Mouse (Mus musculus) naive thymus-derived CD4-positive, alpha-beta T cell, adult 5 months (primary cell): ENCODE measurements around the gene Olfr371. TPM values are rescaled to one million over a fixed set of nuclear protein-coding genes. Genes with fewer than 3 reads are reported as not detected.

Source experiments
- polyA plus RNA-seq: library from polyadenylated mRNA; unstranded; fragments of 100-300 nt; shearing (Covaris generic); gene quantifications from one replicate; pipeline ENCODE4 v1.2.1, GENCODE M21; 2017

Olfr371 gene
- polyA plus RNA-seq = not detected

DNA sequence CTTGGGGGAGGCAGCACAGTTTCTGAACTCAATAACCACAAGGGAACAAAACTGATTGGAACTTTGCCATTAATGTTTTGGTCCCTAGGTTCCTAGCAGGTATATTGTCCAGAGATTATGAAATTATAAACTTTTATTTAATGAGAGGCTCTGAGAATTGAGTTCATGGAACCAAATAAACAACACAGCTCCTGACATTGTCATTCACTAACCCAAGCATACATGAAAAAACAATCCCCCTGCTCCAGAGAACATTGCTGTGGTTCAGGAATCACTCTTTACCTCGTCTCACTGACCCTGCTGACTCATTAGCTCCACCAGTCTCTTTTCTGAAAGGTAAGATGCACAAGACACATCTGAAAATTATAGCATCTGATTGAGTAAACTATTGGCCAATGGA lies at the start of gene Olfr371:
Olfr371 (plus strand) TSS at position 301 of the 400 bp plus-strand sequence.

Other genes with a start within 250 kb of the Olfr371 start
- gene Junb, start 247.3 kb upstream of the Olfr371 start, polyA plus RNA-seq = 2,774 TPM
- 12.8 TPM for gene Hook2, start 235.4 kb upstream of the Olfr371 start, polyA plus RNA-seq
- not detected for gene Best2, start 211.5 kb upstream of the Olfr371 start, polyA plus RNA-seq
- 22.6 TPM for gene Asna1, start 200.7 kb upstream of the Olfr371 start, polyA plus RNA-seq
- 180 TPM for gene Trir, start 199.2 kb upstream of the Olfr371 start, polyA plus RNA-seq
- 27.8 TPM for gene Tnpo2, start 189.1 kb upstream of the Olfr371 start, polyA plus RNA-seq
- 4.1 TPM for gene Fbxw9, start 165.9 kb upstream of the Olfr371 start, polyA plus RNA-seq
- gene Gm5741, start 158.0 kb upstream of the Olfr371 start, polyA plus RNA-seq = not detected
- 99.9 TPM for gene Dhps, start 154.2 kb upstream of the Olfr371 start, polyA plus RNA-seq
- 114 TPM for gene Wdr83os, start 145.2 kb upstream of the Olfr371 start, polyA plus RNA-seq
- gene Wdr83, start 144.7 kb upstream of the Olfr371 start, polyA plus RNA-seq = 18.4 TPM
- 109 TPM for gene Man2b1, start 142.7 kb upstream of the Olfr371 start, polyA plus RNA-seq
- not detected for gene Zfp791, start 102.9 kb upstream of the Olfr371 start, polyA plus RNA-seq
- not detected for gene Cks1brt, start 74.1 kb upstream of the Olfr371 start, polyA plus RNA-seq
- 38.4 TPM for gene Orc6, start 73.6 kb downstream of the Olfr371 start, polyA plus RNA-seq
- gene Vps35, start 73.8 kb downstream of the Olfr371 start, polyA plus RNA-seq = 83.2 TPM
- not detected for gene Mylk3, start 160.4 kb downstream of the Olfr371 start, polyA plus RNA-seq
- 34.4 TPM for gene 4921524J17Rik, start 206.8 kb downstream of the Olfr371 start, polyA plus RNA-seq